Mouse (Mus musculus) c-Kit-positive CD71-positive TER-119-positive erythroid progenitor cells, embryonic 14.5 days (primary cell): ENCODE data around the gene Gm8909.
"Not testable (repeated sequence)": the region's sequence is repeated elsewhere in the genome, so short reads cannot be mapped to it uniquely, and the experiment has no call there.

Source experiments
- DNase-seq: peaks from one replicate; pipeline ENCODE4 v3.0.0-alpha.2; 2013; ENCODE audit warnings: low spot score

The Gm8909 gene

DNA sequence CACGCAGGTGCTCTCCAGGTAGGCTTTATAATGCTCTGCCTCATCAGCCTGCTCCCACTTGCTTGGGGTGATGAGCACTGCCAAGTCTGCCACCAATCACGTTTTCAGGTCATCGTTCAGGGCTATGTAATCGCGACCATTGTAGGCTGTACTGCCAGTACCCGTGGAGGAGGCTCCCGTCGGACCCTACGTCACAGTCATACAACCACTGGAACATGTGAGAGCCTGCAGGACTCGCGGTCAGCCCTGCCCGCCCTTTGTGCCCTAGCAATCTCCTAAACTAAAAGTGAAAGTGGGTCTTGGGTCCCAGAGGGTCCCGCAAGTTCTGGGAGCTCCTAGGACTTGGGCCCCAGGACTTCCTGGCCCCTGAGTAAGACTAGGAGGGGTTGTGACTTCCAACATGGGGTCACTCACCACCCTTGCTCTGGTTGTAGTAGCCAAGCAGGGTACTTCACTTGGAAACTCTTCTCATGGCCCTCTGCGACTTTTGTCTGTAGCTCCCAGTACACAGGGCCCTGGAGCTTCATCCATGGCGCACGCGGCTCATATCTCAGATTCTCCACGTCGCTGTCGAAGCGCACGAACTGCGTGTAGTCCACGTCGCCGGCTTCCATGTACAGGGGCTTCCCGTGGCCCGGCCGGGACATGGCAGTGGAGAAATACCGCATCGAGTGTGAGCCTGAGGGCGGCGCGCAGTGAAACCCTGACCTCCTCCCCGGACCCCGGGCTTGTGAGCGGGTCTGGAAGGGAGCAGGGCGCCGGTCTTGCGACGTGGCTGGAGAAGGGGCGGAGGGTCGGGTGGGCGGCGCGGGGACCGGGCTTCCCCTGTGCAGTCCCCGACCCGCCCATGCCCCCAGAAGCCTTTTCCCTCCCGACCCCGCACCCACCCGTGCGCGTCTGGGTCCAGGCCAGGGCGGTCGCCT lies 6.9 kb downstream of the Gm8909 start:
- DNase-seq = no peak

DNA sequence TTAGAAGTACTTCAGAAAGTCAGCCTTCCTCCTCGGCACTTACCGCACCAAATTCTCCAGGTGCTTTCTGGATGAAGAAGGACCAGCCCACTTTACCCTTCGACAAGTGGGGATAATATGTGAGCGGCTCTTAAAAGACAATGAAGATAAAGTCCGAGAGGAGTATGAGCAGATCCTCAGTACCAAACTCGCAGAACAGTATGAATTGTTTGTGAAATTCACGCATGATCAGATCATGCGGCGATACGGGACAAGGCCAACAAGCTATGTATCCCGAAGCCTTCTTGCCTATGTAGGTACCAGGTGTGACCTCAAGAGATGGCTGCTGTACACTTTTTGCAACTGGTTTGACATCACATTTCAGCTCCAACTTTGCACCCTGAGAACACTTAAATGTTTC lies 10.1 kb downstream of the Gm8909 start:
- not testable (repeated sequence) for DNase-seq

DNA sequence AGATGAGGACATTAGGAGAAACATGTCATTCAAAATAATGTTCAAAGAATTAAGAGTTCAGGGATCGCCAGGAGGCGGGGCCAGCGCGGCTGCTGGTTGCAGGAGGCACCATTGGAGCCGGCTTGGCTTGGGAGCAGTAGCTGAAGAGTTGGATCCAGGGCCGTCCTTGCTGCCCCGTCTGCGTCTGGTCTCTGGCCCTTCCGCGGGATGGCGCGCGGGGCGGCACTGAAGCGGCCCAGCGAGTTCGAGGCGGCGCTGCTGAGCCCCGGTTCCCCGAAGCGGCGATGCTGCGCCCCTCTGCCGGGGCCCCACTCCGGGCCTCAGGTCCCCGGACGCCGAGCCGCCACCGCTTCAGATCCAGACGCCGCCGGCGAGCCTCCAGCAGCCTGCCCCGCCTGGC lies 10.6 kb downstream of the Gm8909 start:
- not testable (repeated sequence) for DNase-seq

DNA sequence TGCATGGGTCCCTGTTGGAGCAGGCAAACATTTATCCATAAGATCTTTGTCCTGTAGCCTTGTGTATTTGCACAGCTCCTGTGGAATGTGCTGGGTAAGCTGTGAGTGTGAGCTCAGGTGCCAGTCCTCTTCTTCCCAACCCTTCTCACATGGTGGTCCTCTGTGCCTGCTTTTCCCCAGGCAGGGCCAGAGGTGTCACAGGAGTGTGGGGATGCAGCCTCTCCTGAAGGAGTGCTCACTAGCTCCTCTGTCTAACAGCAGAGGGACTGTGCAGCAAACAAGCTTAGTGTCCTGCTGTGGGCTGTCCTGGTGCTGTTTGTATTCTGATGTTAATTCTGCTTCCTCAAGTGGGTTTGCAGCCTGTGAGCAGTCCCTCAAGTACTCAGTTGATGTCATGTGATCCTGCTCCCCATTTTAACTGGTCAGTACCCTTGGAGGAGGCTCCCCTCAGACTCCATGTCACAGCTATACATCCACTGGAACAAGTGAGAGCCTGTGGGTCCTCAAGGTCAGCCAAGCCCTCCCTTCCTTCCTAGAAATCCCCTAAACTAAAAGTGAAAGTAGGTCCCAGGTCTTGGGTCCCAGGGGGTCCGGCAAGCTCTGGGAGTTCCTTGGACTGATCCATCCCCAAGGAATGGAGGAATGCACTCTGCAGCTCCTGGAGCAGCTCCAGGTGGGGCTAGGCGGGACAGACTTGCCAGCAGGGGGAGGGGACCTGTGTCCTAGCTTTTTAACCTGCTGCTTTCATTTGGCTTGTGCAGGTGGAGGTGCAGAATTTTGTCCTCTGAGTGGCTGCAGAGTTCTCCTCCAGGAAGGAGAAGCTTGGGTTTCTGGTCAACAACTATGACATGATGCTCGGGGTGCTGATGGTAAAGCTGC lies 13.8 kb downstream of the Gm8909 start:
- no peak for DNase-seq

DNA sequence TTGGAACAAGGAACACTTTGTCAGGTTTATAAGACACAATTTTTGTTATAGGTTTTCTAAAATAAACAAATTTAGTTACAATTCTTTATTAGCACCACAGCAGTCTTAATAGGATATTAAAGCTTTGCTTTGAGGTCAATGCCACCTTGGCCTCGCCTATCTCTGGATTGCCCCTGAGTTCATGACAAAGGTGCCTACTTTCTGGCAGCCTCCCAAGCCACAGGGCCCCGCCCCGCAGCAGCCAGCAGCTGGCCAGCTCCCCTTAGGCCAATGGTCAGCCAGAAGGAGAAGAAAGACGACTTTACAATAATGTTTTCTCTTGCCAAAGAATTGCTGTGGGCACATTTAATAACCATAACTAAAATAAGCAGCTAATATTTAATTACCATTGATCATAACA lies 17.1 kb downstream of the Gm8909 start:
- not testable (repeated sequence) for DNase-seq

DNA sequence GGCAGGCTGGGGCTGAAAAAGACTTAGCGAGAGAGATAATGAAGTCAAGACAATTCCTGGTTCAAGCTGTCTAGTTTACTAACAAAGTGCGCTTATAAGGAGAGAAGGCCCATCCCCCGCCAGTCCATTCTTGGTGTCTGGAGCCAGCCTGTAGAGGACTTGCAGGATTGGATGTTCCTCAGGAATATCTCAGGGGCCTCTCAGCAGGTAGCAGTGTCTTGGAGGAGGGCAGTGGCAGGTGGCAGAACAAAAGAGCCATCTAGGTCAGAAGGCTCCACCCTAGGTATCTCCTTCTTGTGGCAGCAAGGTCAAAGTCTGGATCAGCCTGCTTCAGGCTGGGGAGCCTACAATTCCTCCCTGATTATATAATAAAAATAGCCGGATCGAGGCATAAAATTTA lies 19.9 kb downstream of the Gm8909 start:
- DNase-seq = not testable (repeated sequence)

DNA sequence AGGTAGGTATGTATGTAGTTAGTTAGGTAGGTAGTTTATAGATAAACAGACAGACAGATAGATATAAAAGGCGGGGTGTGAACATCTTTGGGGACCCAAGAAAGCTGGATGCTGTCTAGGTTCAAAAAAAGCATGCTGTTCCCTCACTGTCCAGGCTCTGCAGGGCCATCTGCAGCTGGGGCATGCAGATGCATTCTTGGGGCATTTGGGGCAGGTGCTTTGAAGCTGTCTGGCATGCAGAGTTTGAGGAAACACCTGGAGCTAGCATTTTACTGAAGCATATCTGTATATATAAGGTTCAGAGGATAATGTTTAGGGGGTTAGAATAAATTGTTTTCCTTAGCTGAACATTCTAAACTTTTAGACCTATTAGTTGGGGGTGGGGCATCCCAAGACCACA lies 21.4 kb downstream of the Gm8909 start:
- DNase-seq = not testable (repeated sequence)

DNA sequence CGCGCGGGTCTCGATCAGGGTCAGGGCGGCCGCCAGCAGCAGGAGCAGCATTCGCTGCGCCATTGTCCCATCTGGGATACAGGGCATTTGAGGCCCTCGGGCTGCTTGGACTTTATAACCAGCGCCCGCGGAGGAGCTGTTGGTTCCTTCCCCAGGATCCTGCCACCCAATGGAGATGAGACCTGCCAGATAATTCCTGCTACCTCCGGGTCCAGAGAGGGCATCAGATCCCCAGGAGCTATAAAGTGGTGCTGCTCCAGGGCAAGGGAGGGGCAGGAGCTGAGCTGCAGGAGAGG lies 22.5 kb downstream of the Gm8909 start:
- not testable (repeated sequence) for DNase-seq

DNA sequence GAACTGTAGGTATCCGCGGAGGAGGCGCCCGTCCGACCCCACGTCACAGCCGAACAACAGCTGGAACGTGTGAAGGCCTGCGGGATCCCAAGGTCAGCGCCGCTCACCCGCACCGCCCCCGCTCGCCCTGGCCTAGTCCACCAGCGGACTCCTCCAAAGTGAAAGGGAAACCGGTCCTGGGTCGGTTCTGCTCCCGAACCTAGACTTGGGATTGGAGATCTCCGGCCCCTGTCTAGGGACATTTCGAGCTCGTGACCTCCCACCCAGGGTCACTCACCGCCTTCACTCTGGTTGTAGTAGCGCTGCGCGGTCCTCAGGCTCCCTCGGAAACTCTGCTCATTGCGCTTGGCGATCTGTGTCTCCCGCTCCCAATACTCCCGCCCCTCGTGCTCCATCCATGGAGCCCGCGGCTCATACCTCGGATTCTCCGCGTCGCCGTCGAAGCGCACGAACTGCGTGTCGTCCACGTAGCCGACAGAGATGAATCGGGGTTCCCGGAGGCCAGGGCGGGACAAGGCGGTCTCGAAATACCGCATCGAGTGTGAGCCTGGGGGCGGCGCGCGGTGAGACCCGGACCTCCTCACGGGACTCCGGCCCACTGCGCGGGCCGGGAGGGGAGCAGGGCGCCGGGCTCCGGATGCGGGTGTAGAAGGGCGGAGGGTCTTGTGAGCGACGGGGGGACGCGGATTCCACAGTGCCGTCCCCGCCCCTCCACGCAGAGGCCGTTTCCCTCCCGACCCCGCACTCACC lies 23.1 kb downstream of the Gm8909 start:
- DNase-seq = no peak

DNA sequence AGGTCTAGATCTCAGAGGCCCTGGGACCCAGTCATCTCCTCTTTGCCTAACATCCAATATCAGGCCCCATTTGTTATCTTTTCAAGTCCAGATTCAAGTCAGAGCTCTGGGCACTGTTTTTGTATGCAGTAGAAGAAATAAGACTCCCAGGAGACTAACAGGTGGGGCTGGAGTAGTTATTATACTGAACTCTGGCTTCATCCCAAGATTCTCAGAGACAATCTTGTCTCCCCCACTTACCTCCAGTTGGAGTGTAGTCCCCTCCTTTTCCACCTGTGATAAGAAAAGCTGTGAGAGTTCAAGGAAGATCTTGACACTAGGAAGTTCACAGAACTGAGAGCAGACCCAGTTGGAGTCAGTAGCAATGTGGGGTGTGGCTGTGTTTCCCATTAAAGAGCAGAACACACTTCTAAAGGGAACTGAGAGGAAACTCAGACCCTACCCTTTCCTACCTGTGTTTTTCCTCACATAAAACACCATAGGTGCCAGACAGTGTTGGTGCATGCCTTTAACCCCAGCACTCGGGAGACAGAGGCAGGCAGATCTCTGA lies 32.0 kb downstream of the Gm8909 start:
- DNase-seq = not testable (repeated sequence)

DNA sequence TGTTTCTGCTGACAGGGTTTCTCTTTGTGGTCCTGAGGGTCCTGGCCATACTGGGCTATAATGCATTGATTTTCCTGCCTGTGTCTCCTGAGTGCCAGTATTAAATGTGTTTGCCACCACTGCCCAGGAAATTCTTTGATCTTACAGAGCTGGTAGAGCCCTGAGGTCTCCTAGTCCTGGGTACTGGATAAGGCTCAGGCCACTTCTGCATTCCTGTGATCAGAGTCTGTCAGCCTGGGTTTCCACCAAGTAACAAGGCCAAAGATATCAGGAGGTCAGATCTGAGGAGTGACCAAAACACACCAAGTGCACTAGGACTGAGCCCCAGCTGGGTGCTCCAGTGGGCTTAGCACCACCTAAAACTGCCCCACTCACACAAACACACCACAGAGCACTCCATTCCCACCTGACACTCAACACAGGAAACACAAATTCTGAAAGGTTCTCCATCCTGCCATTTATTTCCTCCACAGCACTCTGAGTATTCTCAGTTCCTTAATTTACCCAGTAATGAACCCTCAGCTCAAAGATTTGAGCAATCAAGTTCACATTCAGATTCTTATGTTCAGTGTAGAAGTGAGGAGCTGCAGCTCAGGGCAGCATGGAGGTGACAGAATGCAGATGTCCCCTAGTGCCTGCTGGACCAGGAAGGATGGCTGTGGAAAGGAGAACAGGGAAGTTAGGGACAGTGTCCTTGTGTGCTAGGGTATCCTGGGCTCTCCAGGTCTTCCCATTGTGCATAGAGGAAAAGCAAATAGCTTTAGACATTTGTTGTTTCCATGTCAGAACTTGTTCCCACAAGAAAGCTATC lies 32.7 kb downstream of the Gm8909 start:
- DNase-seq = not testable (repeated sequence)

DNA sequence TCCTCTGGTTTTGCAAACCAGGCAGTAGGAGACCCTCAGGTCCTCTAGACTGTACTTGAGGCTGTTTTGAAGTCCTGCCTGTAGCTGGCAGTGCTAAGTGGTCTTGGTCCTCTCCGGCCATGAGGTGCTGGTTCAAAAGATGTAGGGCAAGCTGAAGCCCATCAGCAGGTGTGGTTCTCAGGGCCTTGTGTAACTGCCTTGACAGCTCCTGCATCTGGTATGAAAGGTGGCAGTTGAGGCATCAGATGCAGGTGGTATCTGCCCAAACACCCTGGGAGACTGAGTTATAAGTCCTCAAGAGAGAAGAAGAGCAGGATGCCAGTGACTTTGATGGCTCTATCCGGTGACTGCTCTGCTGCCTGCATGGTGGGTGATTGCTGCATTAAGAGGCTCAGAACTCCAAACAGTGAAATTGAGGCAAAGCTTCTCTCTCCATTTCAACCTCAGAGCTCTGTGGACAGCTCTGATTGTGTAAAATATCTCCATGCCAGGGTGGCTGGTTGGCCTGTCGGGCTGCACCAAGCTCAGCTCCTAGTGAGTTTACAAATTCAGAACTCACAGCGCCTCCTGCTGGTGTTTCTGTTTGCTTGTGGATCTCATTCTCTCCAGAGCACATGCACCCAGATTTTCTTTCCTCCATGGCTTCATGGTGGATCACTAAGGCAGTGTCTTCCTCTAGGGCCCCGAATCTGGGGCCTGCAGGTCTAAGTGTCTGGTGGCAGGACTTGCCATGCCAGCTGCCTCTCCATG lies 36.6 kb downstream of the Gm8909 start:
- DNase-seq = peak; percentile 46

DNA sequence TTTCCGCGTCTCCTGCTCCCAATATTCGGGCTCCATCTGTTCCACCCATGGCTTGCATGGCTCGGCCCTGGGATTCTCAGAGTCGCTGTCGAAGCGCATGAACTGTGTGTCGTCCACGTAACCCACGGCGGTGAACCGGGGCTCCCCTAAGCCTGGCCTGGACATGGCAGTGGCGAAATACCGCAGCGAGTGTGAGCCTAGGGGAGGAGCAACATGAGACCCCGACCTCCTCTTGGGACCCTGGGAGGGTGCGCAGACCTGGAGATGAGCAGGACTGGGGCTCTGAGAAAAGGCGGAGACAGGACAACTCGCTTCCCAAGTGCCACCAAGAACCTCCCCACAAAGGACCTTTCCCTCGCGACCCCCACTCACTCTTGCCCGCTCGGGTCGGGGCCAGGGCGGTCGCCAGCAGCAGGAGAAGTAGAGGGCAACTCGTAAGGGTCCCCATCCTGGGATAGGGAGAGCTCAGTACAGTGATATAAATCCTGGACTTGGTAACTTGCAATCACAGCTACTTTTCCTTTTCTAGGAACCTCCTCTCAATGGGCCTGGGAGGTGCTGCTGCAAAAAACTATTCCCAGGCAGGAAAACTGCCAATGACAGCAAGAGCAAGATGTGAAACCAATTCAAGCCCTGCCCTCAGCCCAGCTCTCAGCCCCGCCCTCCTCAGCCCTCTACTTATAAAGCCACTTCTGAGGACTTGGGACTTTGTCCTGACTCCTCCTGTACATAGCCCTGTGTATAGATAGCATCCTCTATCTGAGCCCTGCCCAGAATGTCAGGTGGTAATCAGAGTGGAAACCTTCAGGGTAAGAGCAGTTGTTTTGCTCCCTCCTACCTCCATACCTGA lies 39.1 kb downstream of the Gm8909 start, which contains the start of gene Gm7030:
Gene Gm7030, minus strand, starts transcription at position 458 of the 850 bp plus-strand sequence.
- DNase-seq = not testable (repeated sequence)

DNA sequence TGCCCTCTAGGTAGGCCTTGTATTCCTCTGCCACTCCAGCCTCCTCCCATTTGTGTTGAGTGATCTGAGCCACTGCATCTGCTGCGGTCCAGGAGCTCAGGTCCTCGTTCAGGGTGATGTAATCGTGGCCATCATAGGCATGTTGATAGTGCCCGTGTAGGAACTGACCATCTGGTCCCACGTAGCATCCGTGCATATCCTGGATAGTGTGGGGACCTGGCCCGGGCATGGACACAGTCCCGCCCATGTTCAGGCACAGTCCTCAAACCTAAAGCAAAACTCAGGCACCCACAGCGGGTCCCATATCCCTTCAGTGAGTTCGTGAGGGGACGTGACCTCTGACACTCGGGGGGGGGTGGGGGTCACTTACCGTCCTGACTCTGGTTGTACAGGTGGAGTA lies 39.8 kb downstream of the Gm8909 start:
- DNase-seq = not testable (repeated sequence)

DNA sequence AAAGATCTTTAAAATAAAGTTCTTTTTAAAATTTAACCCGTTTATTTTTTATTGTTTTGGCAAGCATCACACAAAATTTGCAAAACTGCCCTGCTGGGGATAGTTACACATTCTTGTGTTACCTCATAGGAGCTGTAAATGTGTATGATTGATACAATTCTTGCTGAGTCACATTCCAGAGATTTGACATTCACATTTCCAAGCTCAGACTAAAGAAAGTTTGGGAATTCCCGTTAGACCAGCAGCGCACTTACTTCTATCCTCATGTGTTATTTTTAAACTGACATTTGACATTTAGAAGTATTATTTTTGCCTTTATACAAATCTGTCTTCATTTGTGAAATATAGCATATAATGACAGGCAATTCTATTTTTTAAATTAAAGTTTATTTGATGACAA lies 44.2 kb downstream of the Gm8909 start:
- DNase-seq = not testable (repeated sequence)

DNA sequence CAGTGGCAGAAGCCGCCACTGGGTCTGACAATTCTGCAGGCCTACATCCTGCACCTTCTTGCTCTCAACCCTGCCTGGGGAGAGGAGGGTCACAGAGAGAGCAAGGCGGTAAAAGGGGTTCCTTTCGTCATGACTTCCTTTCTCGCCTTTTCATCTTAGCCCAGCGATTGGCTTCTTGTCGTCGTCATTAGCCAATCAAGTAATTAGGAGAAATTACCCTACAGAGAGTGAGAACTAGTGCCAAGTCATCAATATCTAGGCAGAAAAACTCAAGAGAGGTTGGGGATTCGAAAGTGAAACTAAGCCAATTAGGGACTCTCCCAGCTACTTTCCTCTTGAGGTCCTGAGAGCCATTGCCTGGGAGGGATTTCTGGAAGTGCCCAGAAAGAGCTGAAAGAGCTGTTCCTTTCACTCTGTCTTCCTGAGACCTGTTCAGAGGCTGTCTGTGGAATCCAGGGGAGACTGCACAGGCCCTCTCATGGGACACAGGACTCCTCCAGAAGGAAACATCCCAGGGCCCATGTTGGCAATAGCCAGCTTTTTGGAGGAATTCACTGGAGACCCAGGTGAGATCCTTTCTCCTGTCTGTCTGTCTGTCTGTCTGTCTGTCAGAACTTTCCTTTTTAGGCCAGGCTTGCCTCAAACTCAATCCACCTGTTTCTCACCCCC lies 46.9 kb downstream of the Gm8909 start, which contains the start of gene Gm19684:
Gene Gm19684, plus strand, starts transcription at position 327 of the 669 bp plus-strand sequence.
- DNase-seq = peak; percentile 28

DNA sequence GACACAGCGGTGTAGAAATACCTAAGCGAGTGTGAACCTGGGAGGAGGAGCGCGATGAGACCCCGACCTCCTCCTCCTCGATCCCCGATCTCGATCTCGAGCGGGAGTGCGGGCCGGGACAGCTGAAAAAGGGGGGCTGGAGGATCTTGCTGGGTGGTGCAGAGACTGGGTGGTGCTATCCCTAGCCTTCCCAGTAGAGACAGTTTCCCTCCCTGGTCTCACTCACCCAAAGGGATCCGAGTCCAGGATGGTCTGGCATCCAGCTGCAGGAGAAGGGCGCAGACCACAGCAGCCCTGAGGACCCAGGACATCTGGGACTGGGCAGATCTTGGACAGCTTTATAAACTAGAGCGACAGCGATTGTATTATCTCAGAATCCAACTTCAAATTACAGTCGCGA lies 47.5 kb downstream of the Gm8909 start:
- DNase-seq = not testable (repeated sequence)

DNA sequence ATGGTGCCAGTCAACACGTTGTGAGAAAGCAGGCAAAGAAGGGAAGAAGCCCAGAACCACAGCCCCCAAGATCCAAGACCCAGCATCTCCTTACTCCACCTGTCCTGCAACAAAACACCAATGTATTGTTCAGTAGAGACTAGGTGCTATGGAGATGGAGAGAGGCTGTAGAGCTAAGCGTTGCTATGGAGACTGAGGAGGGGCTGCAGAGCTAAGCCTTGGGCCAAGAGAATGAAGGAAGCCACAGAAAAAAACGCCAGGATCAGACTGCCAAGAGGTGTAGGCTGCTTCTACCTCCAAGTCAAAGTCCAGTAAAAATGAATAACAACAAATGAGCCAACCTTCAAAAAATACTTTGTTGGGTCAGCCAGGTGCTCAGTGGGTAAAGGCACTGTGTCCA lies 51.8 kb downstream of the Gm8909 start:
- DNase-seq = not testable (repeated sequence)
